Mouse (Mus musculus) neural tube, embryonic 13.5 days (tissue): Measurements from ENCODE around the gene Tmigd1. TPM values are rescaled to one million over a fixed set of nuclear protein-coding genes. Genes with fewer than 3 reads are reported as not detected.

Experiments
- ATAC-seq: fragments of 200-750 bp; cut with Nextera tagmentation; 2 replicates; pipeline ENCODE4 v1.8.0; 2017; ENCODE audit warnings: low read depth, mild to moderate bottlenecking, moderate TSS enrichment, moderate library complexity
- H3K27ac ChIP-seq: fragments of 300-500 bp; sonication (generic); replicated peaks from 2 replicates; pipeline ENCODE4 v1.5.1; 2015; ENCODE audit warnings: moderate library complexity, mild to moderate bottlenecking, inconsistent platforms
- H3K27me3 ChIP-seq: fragments of 300-500 bp; sonication (generic); 2 replicates; pipeline ENCODE4 v1.6.1; 2015; ENCODE audit warnings: mild to moderate bottlenecking, inconsistent platforms
- H3K36me3 ChIP-seq: fragments of 300-500 bp; sonication (generic); 2 replicates; pipeline ENCODE4 v1.6.1; 2015; ENCODE audit warnings: mild to moderate bottlenecking, inconsistent platforms
- H3K4me1 ChIP-seq: fragments of 300-500 bp; sonication (generic); replicated peaks from 2 replicates; pipeline ENCODE4 v1.6.1; 2015; ENCODE audit warnings: inconsistent platforms
- H3K4me2 ChIP-seq: fragments of 300-500 bp; sonication (generic); 2 replicates; pipeline ENCODE4 v1.6.1; 2015; ENCODE audit warnings: inconsistent platforms, mild to moderate bottlenecking, moderate library complexity
- H3K4me3 ChIP-seq: fragments of 300-500 bp; sonication (generic); 2 replicates; pipeline ENCODE4 v1.5.1; 2015; ENCODE audit warnings: mild to moderate bottlenecking, inconsistent platforms
- H3K9ac ChIP-seq: fragments of 300-500 bp; sonication (generic); 2 replicates; pipeline ENCODE4 v1.6.1; 2015; ENCODE audit warnings: moderate library complexity, mild to moderate bottlenecking, inconsistent platforms
- H3K9me3 ChIP-seq: fragments of 300-500 bp; sonication (generic); 2 replicates; pipeline ENCODE4 v1.6.1; 2016; ENCODE audit warnings: inconsistent platforms
- WGBS: fragments of 180-500 bp; shearing (Covaris S2); methylation state at CpG from one replicate; pipeline ENCODE4 v1.1.7; 2015; 5-methylcytosine and 5-hydroxymethylcytosine counted together
- polyA plus RNA-seq: library from polyadenylated mRNA; unstranded; fragments of >200 nt; fragmentation: Nextera tagmentation; extraction: Ambion mirVana; gene quantifications from 2 replicates; pipeline ENCODE4 v1.2.1, GENCODE M21; 2015

Gene Tmigd1
- polyA plus RNA-seq, 1 experiment from 2014 or later, result 0.21 TPM

DNA sequence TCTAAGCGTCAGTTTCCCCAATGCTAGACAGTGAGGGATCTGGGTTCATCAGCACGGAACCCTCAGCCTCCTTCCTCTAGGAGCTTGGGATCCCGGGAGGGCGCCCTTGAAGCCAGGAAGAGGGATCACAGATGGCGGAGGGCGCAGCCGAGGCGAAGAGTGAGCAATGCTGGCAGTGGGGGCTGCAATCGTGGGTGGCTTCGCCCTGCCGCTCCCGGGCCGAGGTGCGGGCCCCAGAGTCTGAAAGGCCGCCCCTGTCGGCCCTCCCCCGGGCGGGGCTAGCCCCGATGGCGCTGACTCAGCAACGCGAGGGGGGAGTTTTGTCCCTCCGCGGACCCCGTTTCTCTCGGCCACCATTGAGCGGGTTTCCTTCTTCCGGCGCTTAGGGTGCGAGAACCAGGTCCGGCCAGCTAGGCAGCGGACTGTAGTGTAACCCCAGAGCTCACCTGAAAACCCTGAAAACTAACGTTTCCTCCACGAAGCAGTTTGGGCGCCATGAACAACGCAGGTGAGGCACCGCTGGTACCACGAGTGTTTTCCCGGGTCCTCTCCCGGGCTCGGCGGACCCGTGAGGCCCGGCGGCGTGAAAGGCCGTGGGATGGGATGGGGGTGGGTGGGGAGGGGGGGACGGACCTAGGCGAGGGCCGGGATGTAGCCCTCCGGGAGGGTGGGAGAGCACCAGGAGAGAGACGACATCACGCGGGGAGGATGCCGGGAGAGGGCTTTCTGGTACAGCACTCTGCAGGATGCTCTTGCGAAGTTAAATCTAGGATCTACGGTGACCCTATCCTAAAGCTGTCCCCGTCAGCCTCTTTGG lies 43.6 kb downstream of the Tmigd1 start:
- H3K4me1 ChIP-seq, result peaks cover 19% of the 10 kb centered on the region
- H3K4me2 ChIP-seq, result peak overlapping the region; percentile 80
- peak; percentile 91 for ATAC-seq
- peaks cover 10% of the 10 kb centered on the region for H3K36me3 ChIP-seq
- WGBS, result under 1% methylated on average over 58 of the region's 58 CpGs
- peak overlapping the region; percentile 80 for H3K4me3 ChIP-seq
- peak overlapping the region; percentile 78 for H3K27ac ChIP-seq
- H3K27me3 ChIP-seq, result no peaks in the 10 kb centered on the region
- peak overlapping the region; percentile 94 for H3K9ac ChIP-seq
- no peaks in the 10 kb centered on the region for H3K9me3 ChIP-seq

DNA sequence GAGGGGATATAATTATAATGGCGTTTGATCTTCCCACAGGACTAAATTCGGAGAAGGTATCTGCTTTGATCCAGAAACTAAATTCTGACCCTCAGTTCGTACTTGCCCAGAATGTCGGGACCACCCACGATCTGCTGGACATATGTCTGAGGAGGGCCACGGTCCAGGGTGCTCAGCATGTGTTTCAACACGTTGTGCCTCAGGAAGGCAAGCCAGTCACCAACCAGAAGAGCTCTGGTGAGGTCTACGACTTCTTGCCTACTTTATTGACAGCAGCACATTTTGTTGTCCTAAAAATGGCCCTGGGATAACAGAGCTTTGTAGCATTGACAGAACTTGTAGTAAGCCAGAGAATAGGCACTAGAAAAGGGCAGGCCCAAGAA lies 44.2 kb downstream of the Tmigd1 start:
- H3K27ac ChIP-seq, result 0 out of 2 replicates have a peak overlapping the region, but pooled peaks have one; percentile 78
- 3% methylated on average over 8 of the region's 8 CpGs for WGBS
- peak; percentile 60 for ATAC-seq
- peaks cover 19% of the 10 kb centered on the region for H3K4me1 ChIP-seq
- H3K27me3 ChIP-seq, result no peaks in the 10 kb centered on the region
- H3K9me3 ChIP-seq, result no peaks in the 10 kb centered on the region
- H3K4me3 ChIP-seq, result peak overlapping the region; percentile 80
- peak overlapping the region; percentile 80 for H3K4me2 ChIP-seq
- H3K9ac ChIP-seq, result peak overlapping the region; percentile 94
- peaks cover 16% of the 10 kb centered on the region for H3K36me3 ChIP-seq

GRCm38 (mm10) chr11:76953536-76953935 lies 51.6 kb downstream of the Tmigd1 start:
- no peak overlapping the region for H3K4me3 ChIP-seq
- 96% methylated on average over 2 of the region's 2 CpGs for WGBS
- no peak overlapping the region for H3K27ac ChIP-seq
- H3K36me3 ChIP-seq, result peaks cover 82% of the 10 kb centered on the region
- ATAC-seq, result no peak
- H3K27me3 ChIP-seq, result no peaks in the 10 kb centered on the region
- no peaks in the 10 kb centered on the region for H3K9me3 ChIP-seq
- H3K4me1 ChIP-seq, result no peaks in the 10 kb centered on the region
- no peak overlapping the region for H3K9ac ChIP-seq
- H3K4me2 ChIP-seq, result no peak overlapping the region

DNA sequence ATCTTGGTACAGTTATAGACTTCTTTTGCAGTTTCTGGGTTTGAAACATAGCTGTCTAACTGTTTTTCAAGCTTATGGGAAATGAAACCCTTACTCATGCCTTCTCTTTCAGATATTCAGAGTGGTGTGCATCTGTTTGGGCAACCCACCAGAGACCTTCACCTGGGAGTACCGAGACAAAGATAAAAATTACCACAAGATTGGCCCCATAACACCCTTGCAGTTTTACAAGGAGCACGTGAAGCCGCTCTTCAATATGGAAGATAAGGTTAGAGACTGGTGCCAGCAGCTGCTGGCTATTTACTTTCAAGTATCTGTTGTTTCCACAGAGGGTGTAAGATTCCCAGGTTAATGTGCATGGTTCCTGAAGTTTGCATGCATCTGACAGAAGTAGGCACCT lies 63.7 kb downstream of the Tmigd1 start:
- 98% methylated on average over 3 of the region's 3 CpGs for WGBS
- Histone ChIP-seq H3K9me3 (no peaks in the 10 kb centered on the region), H3K27me3 (no peaks in the 10 kb centered on the region), H3K27ac (no peak overlapping the region), H3K36me3 (peaks cover 92% of the 10 kb centered on the region), H3K4me3 (no peak overlapping the region), H3K9ac (no peak overlapping the region), H3K4me1 (no peaks in the 10 kb centered on the region), H3K4me2 (no peak overlapping the region)
- no peak for ATAC-seq

Other genes starting within 250 kb of the Tmigd1 start
- 0.32 TPM in 1 of 2 replicates, not detected in the other for gene Bhlha9, start 229.7 kb upstream of the Tmigd1 start, polyA plus RNA-seq
- gene Trarg1, start 222.4 kb upstream of the Tmigd1 start, polyA plus RNA-seq, result 1.4 and 3.3 TPM in 2 replicates
- gene Gosr1, start 138.6 kb upstream of the Tmigd1 start, polyA plus RNA-seq, result 23.4 and 24.2 TPM in 2 replicates
- gene Cpd, start 55.1 kb upstream of the Tmigd1 start, polyA plus RNA-seq, result 5.9 and 7.3 TPM in 2 replicates
- 146 and 180 TPM in 2 replicates for gene Blmh, start 22.6 kb downstream of the Tmigd1 start, polyA plus RNA-seq
- 0.25 and 0.36 TPM in 2 replicates for gene Slc6a4, start 96.4 kb downstream of the Tmigd1 start, polyA plus RNA-seq
- 59.2 and 64.6 TPM in 2 replicates for gene Nsrp1, start 176.3 kb downstream of the Tmigd1 start, polyA plus RNA-seq